Mouse (Mus musculus) frontal cortex, adult (tissue): Measurements from ENCODE around the gene Hjurp.

Experiments
- ATAC-seq: cut with Nextera tagmentation; 2 replicates; pipeline ENCODE4 v1.9.2; 2017; ENCODE audit warnings: mild to moderate bottlenecking, moderate library complexity, mixed read lengths; ENCODE audit not compliant: low TSS enrichment

Gene Hjurp

DNA sequence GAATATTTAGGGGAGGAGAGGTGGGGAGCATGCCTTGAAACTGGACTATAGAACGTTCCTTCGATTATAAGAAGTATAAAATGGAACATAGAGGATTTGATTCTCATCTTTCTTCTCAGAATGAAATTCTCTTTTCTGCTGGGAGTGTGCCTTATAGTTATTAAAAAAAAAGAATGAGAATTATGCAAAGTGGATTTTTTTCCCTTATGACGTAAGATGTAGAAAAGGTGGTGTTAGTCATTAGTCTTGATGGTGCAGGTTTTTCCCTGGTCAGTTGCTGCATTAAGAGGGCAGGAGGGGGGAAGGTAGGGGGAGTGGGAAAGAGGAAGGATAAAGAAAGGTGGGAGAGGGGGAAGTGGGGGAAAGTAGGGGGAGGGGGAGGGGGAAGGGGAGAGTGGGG lies 4.9 kb upstream of the Hjurp start:
- no peak for ATAC-seq

DNA sequence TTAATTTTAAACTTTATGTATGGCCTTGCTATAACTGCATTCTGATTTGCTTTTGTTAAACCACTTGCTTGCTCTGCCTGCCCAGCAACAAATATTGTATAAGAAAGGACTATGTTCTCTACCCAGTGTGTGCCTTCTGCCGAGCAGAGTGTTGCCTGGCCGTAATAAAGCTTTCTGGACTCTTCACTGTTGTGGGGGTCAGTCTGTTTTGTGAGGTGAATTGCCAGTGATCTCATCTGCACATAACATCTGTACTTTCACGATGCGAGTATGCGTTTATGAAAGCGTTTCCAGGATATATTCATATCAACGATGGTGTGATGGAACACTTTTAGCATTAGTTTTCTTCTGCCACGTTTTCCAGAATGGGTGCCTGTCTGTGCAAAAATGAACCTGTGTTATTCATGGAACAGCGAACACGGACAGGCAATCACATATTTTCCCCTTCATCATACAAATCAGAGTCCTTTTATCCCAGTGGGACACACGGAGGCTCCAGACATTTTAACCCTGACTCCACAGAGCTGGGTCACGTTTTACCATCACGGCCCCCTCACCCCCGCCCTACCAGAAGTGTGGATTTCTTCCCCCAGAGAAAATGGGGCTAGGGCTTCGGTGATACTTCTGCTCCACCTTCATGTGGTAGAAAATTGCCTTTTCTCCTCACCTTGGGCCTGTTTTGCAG lies 2.7 kb upstream of the Hjurp start:
- ATAC-seq, result no peak

DNA sequence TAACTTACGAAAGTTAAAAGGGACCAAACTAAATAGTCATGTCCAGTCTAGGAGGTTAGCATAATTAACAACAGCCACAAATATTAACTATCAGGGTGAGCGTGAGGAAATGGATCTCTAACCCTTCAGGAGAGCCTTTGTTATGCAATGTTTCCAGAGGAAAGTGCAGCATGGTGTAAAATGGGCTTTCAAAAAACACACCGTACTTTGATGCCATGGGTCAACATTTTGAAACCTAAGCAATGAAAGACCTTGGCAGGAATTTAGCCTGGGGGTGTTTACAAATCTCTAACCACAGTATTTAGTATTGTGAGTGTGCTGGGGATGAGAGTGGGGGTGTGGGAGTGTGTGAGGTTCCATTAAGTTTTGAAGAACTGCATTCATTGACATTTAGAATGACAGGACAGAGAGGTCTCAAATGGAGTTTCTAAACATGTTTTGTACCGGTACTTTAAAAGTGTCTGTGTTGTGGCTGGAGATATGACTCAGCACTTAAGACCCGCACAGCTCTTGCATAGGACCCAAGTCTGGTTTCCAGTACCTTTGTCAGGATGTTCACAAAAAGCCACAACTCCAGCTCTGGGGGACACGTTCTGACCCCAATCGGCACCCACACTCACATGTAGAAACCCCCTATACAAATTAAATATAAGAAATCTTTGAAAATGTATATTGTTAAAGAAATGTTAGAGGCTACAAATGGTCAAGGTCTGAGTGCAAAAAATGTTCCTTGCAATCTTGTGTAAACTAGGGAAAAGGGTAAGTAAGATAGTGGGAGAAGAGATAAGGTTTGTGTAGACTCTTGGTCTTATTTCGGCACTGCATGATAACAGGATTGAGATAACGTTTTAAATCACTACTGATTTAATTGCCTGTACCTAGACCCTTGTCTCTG lies 1.9 kb upstream of the Hjurp start:
- ATAC-seq, result no peak

DNA sequence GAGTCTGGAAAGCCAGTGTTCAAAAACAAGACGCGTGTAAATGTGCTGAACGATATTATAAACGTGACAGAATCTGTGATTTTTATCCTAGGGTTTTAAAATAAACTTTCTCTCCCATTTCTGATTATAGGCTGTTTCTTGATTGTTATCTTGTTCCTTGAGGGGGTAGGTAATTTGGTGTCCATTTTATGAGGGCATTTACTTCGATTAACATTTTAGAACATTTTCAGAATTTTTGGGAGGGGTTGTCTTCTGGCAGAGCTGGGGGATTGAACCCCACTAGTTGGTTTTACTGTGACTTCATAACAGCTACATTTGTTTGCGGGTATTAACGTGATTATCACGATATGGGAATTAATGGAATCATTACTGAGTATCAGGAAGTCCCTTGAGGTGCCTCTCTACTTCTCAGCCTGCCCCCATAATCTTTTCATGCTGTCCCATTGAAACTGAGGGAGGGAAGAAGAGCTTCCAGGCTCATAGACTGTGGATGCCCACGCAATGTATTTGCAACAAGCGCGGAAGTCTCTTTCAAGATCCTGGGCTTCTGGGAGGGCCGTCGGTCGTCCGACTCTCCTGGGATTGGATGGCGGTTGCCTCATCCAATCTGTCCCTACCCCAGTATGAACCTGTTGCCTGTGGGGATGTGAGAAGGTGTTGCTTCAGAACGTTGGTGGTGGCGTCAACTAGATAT lies 532 bp upstream of the Hjurp start:
- peak; percentile 0; the same call in 1 of the 2 replicates for ATAC-seq

- ATAC-seq, result peak; percentile 11
Observed at GRCm38 (mm10) chr1:88276524-88277097, 822 bp downstream of the Hjurp start.

GRCm38 (mm10) chr1:88275698-88276523 lies 1.5 kb downstream of the Hjurp start:
- no peak for ATAC-seq

DNA sequence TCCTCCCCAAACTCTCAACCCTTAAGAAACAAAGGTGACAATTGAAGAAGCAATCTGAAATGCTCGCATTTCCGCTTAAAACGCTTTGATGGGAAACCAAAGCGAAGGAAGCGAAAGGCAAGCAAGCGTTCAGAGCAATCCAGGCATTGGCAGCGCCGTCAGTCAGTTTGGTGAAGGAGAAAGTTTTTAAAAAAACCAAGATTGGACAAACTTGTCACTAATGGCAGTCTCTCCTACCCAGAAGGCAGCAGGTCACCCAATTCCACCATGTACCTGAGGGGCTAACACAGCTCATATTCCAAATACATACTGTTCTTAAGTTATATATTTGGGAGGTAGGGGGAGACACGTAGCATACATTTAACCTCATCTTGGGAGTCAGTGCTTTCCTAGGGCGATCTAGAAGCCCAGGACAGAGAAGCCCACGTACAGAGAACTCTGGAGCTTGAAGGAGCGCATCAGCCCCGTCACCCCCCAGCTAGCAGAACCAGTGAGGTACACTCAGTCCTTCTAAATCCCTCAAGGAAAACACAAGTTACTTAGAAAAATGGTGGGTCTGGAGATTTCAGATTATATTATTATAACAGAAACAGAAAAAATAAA lies 2.3 kb downstream of the Hjurp start:
- ATAC-seq, result no peak

GRCm38 (mm10) chr1:88274371-88275077 lies 2.9 kb downstream of the Hjurp start:
- ATAC-seq, result no peak

- no peak for ATAC-seq
Observed at GRCm38 (mm10) chr1:88273832-88274231, 3.6 kb downstream of the Hjurp start.

DNA sequence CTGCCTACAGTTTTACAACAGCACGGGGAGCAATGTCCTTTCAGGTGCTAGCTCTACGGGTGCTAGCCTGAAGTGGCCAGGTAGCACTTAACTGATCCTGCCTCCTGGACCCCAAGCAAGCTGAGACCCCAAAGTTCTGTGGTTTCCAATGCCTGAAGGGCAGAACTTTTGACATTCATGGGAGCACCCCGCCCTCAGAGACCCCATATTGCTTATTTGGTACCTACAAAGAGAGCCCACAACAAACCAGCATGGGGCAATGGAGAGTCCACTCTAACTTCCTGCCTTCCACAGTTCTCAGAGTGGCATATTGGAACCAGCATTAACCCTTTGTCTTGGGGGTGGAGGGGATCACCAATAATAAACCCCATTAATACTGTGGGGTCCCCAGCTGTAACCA lies 4.1 kb downstream of the Hjurp start:
- ATAC-seq, result no peak

DNA sequence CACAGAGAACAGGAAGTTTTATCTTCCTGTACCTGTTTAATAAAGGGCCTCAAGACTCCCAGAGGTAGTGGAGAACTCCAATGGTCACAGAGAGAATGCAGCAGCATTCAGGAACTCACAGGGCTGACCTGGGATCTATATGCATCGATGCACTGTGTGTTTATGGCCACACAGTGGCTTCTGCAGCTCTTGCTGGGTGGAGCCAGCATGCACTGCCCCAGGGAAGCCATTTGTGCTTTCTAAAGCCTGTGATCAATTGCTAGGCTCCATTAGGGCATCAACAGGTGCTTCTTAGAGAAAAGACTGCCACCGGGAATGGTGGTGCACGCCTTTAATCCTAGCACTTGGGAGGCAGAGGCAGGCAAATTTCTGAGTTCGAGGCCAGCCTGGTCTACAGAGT lies 4.6 kb downstream of the Hjurp start:
- ATAC-seq, result no peak

DNA sequence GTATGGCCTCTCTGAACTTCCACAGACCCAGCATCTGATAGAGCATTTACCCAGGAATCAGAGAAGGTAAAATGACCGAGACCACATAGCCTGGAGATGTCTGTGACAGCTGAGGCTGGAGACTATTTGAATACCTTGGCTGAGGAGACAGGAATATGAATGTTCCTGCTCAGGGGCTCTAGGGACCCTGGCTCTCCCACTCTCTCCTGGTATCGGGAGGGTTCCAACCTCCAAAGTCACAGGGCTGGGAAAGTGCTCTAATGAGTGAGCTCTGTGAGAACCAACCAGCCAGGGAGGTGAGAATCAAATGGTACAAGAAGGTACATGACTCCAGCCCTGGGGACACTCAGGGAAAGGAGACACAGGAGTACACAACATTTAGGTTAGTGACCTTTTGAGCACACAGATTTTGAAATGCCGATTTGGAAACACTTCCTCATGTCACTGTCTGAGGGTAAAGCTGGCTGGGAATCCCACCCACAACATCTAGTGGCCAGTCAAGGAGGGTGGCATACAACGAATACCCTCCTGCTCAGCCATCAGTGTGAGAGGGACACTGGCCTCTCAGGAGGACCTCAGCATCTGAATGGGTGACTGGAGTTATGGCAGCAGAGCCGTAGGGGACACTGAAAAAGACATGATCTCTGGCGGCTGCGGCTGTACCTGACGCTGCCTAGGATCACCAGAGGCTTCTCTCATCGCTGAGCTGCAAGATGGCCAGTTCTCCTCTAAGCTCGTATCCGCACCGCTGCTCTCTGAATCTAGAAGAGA lies 7.7 kb downstream of the Hjurp start:
- ATAC-seq, result no peak

- ATAC-seq, result no peak
Observed at GRCm38 (mm10) chr1:88268070-88268469, 9.4 kb downstream of the Hjurp start.

- ATAC-seq, result no peak
Observed at GRCm38 (mm10) chr1:88267489-88267888, 9.9 kb downstream of the Hjurp start.

DNA sequence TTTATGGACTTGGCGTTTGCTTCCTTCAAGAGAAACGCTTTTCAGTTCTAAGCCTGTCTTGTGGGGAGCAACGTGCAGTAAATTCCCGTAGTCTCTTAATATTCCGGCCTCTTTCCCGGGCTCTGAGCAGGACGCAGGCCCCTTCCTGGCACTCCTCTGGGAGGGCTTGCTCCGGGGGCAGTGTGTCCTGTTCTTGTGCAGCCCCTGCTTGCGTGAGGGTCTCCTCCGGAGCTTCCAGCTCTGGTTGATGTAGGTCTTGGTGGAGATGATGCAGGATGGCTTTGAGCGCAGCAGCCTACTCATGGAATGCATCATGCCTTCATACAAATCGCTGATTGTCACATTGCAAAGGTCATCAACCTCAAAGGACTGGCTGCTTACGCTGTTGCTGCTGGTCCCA lies 11.3 kb downstream of the Hjurp start:
- no peak for ATAC-seq

GRCm38 (mm10) chr1:88264869-88265240 lies 12.6 kb downstream of the Hjurp start:
- ATAC-seq, result no peak

DNA sequence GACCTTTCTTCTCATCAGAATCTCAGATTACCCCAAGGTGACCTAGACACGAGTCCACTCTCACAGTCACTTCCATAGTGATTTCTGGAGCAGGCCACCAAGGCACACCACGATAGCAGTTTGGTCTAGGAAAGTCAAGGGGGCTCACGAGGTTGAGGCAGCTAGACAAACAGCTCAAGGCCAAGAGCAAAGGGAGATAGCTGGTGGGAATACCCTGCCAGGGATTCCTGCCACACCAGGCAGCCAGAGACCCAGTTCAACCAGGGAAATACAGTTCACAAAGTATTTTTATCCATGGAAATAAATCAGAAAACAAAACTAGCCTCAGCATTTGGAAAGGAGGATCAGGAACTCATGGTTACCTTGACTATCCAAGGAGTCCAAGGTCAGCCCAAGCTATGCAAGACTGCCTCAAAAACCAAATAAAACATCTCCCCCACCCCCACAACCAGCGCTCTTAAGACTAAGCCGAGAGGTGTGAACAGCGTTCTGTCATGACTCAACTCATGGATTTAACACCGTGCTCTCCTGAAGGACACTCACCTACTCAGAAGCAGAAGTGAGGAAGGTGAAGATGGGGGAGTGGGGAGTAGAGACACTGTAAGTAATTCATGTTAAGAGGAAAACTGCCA lies 13.1 kb downstream of the Hjurp start:
- no peak for ATAC-seq

- no peak for ATAC-seq
Observed at GRCm38 (mm10) chr1:88263778-88264177, 13.7 kb downstream of the Hjurp start.

DNA sequence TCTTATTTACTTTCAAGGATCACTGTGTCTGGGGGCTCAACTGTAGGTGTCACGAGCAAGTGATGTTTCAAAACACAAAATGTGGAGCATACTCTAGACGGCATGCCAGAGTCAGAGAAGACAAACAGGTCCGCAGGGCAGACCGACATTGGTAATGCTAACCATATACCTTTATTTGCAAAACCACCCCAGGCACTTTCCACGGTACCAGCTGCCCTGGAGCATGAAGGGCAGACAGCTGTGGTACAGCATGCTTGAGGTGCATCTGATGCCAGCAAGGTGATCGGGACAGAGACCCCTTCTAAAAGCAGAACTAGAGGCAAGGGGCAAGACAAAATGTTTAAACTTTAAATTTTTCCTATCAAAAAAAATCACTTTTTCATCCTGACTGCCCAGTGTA lies 14.5 kb downstream of the Hjurp start:
- no peak for ATAC-seq
